Mouse (Mus musculus): ENCODE measurements around the gene Smyd3. TPM values are rescaled to one million over a fixed set of nuclear protein-coding genes. Genes with fewer than 3 reads are reported as not detected.

Smyd3 gene
- polyA plus RNA-seq, 1 experiment from 2014 or later = 9.5 TPM

DNA sequence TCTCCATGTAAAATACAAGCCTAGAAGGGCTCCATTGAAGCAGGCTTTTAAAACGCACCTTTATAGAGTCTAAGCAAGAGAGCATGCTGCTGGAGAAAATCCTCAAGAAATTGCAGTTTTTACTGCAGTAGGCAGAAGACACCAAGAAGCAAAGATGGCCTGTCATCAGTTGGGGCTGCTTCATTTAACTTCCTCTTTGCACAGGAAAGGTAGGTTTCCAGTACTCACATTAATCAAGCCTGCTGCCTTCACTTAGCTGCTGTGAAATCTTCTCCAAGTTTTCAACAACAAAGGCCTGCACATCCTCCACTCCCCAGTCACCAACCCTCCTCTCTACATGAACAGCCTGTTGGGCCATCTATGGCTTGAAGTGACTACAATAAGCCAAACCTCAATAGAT, 448.9 kb downstream of the Smyd3 start:
- H3K27me3 ChIP-seq (replicated peaks) = no peaks in the 10 kb centered on the region
- no peaks in the 10 kb centered on the region for H3K9me3 ChIP-seq (replicated peaks)
- no peaks in the 10 kb centered on the region for H3K4me1 ChIP-seq
- H3K36me3 ChIP-seq = no peaks in the 10 kb centered on the region
- H3K27ac ChIP-seq = no peak overlapping the region
- no peak overlapping the region for H3K4me3 ChIP-seq
- no peak overlapping the region for H3K4me2 ChIP-seq
- WGBS (ENCODE audit: insufficient replicate concordance) = 64% methylated on average over 1 of the region's 1 CpGs
- ATAC-seq = no peak
- no peak overlapping the region for H3K9ac ChIP-seq

DNA sequence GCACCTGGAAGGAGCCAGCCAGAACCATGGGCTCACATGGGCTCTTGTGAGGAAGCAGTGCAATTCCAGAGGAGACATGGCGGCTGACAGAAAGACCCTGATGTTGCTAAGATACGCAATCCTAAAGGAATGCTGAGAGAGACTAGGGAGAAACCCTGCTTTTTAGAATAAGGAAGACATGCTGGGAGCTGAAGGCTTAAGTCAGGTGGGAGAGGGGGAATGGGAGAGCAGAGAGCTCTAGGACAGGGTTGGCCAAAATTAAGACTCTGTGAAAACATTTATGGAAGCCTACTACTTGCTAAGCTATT, 452.6 kb downstream of the Smyd3 start:
- Histone ChIP-seq H3K9me3 (replicated peaks) (no peaks in the 10 kb centered on the region), H3K27me3 (replicated peaks) (no peaks in the 10 kb centered on the region), H3K36me3 (no peaks in the 10 kb centered on the region), H3K4me1 (peaks cover 21% of the 10 kb centered on the region), H3K27ac (no peak overlapping the region), H3K4me2 (no peak overlapping the region), H3K4me3 (no peak overlapping the region), H3K9ac (no peak overlapping the region)
- no peak for ATAC-seq
- WGBS (ENCODE audit: insufficient replicate concordance) = 73% methylated on average over 2 of the region's 2 CpGs

DNA sequence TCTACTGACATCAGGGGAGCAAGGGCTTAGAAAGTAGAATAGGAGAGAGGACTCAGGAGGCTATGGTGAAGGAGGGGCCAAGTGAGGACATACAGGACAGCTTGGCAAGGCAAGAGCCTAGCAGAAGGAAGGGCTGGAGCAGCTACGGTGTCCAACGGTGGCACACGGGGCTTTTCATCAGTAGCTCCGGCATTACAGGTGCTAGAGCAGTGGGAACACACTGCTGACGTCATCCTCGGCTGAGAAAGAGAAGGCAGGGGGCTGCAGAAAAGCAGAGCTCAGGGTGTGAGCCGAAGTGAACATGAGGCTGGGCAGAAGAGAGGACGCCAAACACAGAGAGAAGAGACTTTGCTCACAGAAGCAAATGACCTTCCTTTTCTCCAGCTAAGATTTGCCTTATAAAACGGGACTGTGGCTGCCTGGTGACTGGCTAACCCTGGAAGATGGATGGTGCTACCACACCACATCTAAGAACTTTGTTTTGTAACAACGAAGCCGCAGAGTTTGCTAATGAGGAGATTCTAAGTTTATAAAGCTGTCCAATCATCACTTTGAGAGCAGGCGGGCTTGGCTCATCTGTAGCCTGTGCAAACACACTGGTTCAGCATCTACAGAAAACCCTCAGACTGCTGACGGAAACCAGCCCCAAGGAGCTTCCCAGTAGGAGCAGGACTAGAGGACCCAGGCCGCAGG, 453.1 kb downstream of the Smyd3 start:
- Histone ChIP-seq H3K36me3 (no peaks in the 10 kb centered on the region), H3K27me3 (replicated peaks) (no peaks in the 10 kb centered on the region), H3K4me2 (no peak overlapping the region), H3K9ac (no peak overlapping the region), H3K4me3 (no peak overlapping the region), H3K4me1 (peaks cover 26% of the 10 kb centered on the region), H3K9me3 (replicated peaks) (no peaks in the 10 kb centered on the region), H3K27ac (no peak overlapping the region)
- WGBS (ENCODE audit: insufficient replicate concordance) = 76% methylated on average over 14 of the region's 14 CpGs
- no peak for ATAC-seq

DNA sequence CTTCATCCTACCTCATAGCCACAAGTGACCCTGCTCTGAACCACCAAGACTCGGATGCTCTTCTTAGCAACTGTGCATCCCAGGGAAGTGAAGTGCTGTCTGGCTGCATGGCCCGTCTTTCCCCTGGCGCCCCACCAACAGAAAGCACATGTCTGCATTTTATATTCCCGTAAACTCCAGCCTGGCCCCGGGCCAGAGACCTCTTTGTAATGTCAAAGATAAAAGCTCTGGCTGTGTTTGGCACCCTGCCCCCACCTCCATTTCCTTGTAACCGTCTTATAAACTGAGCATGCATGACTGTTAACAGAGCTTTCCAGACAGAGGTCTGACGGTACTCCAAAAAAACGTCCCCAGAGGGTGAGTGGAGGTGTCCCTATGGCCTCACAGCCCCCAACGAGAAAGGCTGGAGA, 456.1 kb downstream of the Smyd3 start:
- H3K27me3 ChIP-seq (replicated peaks) = no peaks in the 10 kb centered on the region
- peaks cover 31% of the 10 kb centered on the region for H3K4me1 ChIP-seq
- peak overlapping the region; percentile 42 for H3K27ac ChIP-seq
- H3K9me3 ChIP-seq (replicated peaks) = no peaks in the 10 kb centered on the region
- H3K4me2 ChIP-seq = peak overlapping the region; percentile 22; the same call in 1 of the 2 replicates
- WGBS (ENCODE audit: insufficient replicate concordance) = 29% methylated on average over 9 of the region's 9 CpGs
- peak; percentile 52 for ATAC-seq
- H3K9ac ChIP-seq = no peak overlapping the region
- no peak overlapping the region for H3K4me3 ChIP-seq
- H3K36me3 ChIP-seq = no peaks in the 10 kb centered on the region

- ATAC-seq = peak; percentile 65
- 40% methylated on average over 4 of the region's 4 CpGs for WGBS (ENCODE audit: insufficient replicate concordance)
- no peaks in the 10 kb centered on the region for H3K9me3 ChIP-seq (replicated peaks)
- no peaks in the 10 kb centered on the region for H3K36me3 ChIP-seq
- peaks cover 36% of the 10 kb centered on the region for H3K4me1 ChIP-seq
- peak overlapping the region; percentile 54; the same call in 1 of the 2 replicates for H3K27ac ChIP-seq
- H3K4me3 ChIP-seq = no peak overlapping the region
- no peak overlapping the region for H3K9ac ChIP-seq
- no peak overlapping the region for H3K4me2 ChIP-seq
- H3K27me3 ChIP-seq (replicated peaks) = no peaks in the 10 kb centered on the region
These were observed 456.8 kb downstream of the Smyd3 start for GRCm38 (mm10) chr1:179061053-179061452.

GRCm38 (mm10) chr1:179060113-179060955, 457.5 kb downstream of the Smyd3 start:
- Histone ChIP-seq H3K4me1 (peaks cover 42% of the 10 kb centered on the region), H3K36me3 (no peaks in the 10 kb centered on the region), H3K9ac (no peak overlapping the region), H3K27me3 (replicated peaks) (no peaks in the 10 kb centered on the region), H3K4me3 (no peak overlapping the region), H3K9me3 (replicated peaks) (no peaks in the 10 kb centered on the region), H3K27ac (peak overlapping the region; percentile 54), H3K4me2 (no peak overlapping the region)
- ATAC-seq = no peak
- WGBS (ENCODE audit: insufficient replicate concordance) = 55% methylated on average over 18 of the region's 18 CpGs

DNA sequence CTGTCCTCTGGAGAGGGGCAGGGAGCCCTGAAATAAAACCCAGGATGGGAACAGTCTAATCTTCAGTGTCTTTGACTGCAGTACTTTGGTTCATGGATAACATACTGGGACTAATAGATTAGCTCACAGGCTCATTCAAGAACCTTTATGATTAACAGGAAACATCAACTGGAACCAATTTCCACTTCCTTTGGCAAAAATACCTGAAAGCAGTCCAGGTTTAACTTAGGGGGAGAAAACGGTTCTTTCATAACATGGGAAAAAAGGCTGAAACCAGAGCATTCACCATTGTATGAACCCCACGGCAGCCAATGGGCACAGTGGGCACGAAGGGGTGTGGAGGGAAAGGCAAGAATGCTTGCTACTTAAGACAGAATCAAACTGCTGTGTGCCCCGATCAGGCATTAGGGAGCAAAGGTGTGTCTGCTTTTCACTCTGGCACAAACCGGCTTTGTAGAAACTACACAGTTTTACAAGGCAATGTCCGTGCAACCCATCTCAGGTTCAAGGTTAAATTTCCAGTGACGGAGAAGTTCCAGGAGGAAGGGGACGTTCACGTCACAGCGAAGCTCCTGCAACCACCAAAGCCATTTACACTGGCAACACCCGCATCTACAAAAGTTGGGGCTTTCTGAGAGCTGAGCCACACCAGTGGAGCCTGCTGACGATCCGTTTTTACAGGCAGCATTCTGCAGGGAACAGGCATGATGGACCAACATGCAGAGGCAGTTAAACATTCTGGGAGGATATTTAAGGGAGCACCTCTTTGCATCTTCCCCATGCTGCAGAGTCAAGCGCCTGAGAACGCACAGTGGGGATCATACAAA, 458.3 kb downstream of the Smyd3 start:
- Histone ChIP-seq H3K9me3 (replicated peaks) (no peaks in the 10 kb centered on the region), H3K36me3 (no peaks in the 10 kb centered on the region), H3K4me2 (no peak overlapping the region), H3K9ac (no peak overlapping the region), H3K27me3 (replicated peaks) (no peaks in the 10 kb centered on the region), H3K27ac (no peak overlapping the region), H3K4me3 (no peak overlapping the region), H3K4me1 (peaks cover 50% of the 10 kb centered on the region)
- 73% methylated on average over 15 of the region's 15 CpGs for WGBS (ENCODE audit: insufficient replicate concordance)
- no peak for ATAC-seq

GRCm38 (mm10) chr1:179058675-179059074, 459.2 kb downstream of the Smyd3 start:
- Histone ChIP-seq H3K27me3 (replicated peaks) (no peaks in the 10 kb centered on the region), H3K4me2 (no peak overlapping the region), H3K4me3 (no peak overlapping the region), H3K9me3 (replicated peaks) (no peaks in the 10 kb centered on the region), H3K9ac (no peak overlapping the region), H3K36me3 (no peaks in the 10 kb centered on the region), H3K27ac (no peak overlapping the region), H3K4me1 (peaks cover 55% of the 10 kb centered on the region)
- ATAC-seq = no peak
- whole genome bisulfite sequencing (ENCODE audit: insufficient replicate concordance) = 74% methylated on average over 4 of the region's 4 CpGs

DNA sequence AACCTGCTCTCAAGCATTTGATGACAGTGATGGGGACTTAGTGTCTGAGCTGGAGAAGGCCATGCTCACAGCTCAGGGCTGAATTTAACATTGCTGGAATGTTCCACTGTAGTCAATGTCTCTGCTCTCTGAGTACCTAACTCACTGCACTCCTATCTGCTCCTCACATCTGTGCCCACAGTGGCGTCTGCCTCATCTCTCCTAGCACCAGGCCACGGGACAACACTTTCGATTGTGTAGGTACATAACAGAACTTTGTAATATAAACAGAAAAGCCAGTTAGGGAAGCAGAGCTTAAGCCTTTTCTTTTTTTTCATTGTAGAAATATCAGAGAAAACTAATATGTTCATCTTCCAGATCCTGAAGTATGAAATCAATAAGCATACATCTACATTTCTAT, 462.1 kb downstream of the Smyd3 start:
- Histone ChIP-seq H3K4me1 (peaks cover 39% of the 10 kb centered on the region), H3K4me2 (no peak overlapping the region), H3K27me3 (replicated peaks) (no peaks in the 10 kb centered on the region), H3K36me3 (no peaks in the 10 kb centered on the region), H3K9ac (no peak overlapping the region), H3K9me3 (replicated peaks) (no peaks in the 10 kb centered on the region), H3K27ac (peak overlapping the region; percentile 27), H3K4me3 (no peak overlapping the region)
- ATAC-seq = peak; percentile 88
- WGBS (ENCODE audit: insufficient replicate concordance) = 14% methylated on average over 3 of the region's 3 CpGs

DNA sequence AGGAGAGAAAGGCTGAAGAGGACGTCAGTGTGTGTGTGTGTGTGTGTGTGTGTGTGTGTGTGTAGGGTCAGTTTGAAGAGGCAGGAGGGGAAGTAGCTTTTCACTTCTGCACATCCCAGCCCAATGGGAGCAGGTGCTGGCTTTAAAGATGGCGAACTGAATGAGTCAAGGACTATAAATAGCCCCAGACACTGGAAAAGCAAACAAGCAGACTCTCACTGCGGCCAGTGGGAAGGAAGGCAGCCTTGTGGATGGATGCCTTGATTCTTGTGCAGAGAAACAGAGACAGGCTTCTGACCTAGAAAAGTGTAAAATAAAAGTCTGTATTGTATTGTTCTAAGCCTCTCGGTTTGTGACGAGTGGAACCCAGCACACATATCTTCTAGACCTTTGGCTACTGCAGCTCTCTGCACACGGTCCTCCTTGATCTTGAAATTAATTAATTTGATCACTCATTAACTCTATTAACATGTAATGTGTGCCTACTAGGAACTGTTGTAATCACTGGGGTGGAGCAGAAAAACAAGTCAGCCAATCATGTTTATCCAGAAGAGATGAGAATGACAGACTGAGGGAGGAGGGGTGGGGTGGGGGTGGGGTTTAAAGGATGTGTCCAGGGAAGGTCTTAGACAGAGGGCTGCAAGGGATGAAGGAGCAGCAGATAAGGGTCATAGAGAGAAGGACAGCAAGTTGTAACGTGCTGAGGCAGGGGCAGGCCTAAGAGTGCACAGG, 463.3 kb downstream of the Smyd3 start:
- peak; percentile 64 for ATAC-seq
- Histone ChIP-seq H3K4me2 (no peak overlapping the region), H3K27ac (0 out of 2 replicates have a peak overlapping the region, but pooled peaks have one; percentile 27), H3K9ac (no peak overlapping the region), H3K4me1 (peaks cover 28% of the 10 kb centered on the region), H3K27me3 (replicated peaks) (no peaks in the 10 kb centered on the region), H3K36me3 (no peaks in the 10 kb centered on the region), H3K9me3 (replicated peaks) (no peaks in the 10 kb centered on the region), H3K4me3 (no peak overlapping the region)
- 56% methylated on average over 7 of the region's 7 CpGs for WGBS (ENCODE audit: insufficient replicate concordance)

GRCm38 (mm10) chr1:179052545-179053180, 465.2 kb downstream of the Smyd3 start:
- no peak overlapping the region for H3K27ac ChIP-seq
- H3K4me2 ChIP-seq = no peak overlapping the region
- no peak overlapping the region for H3K4me3 ChIP-seq
- H3K27me3 ChIP-seq (replicated peaks) = no peaks in the 10 kb centered on the region
- no peaks in the 10 kb centered on the region for H3K9me3 ChIP-seq (replicated peaks)
- H3K36me3 ChIP-seq = no peaks in the 10 kb centered on the region
- ATAC-seq = no peak
- WGBS (ENCODE audit: insufficient replicate concordance) = 73% methylated on average over 6 of the region's 6 CpGs
- H3K9ac ChIP-seq = no peak overlapping the region
- peaks cover 25% of the 10 kb centered on the region for H3K4me1 ChIP-seq

Measured in liver, embryonic 12.5 days (tissue).